Mouse (Mus musculus) cortical plate, adult 2 months (tissue): Measurements from ENCODE around the gene Rasal3.

ENCODE experiments used
- CTCF ChIP-seq: fragments of 200-500 bp; IDR thresholded peaks from 2 replicates; pipeline ENCODE4 v1.5.1; 2011; ENCODE audit warnings: mild to moderate bottlenecking, control low read depth, low read length; ENCODE audit not compliant: insufficient read depth; ENCODE audit errors: extremely low read depth
- POLR2A ChIP-seq: fragments of 200-500 bp; IDR thresholded peaks from 2 replicates; pipeline ENCODE4 v1.6.1; 2011; ENCODE audit warnings: mild to moderate bottlenecking, low read length, control low read depth; ENCODE audit not compliant: insufficient read depth; ENCODE audit errors: extremely low read depth

DNA sequence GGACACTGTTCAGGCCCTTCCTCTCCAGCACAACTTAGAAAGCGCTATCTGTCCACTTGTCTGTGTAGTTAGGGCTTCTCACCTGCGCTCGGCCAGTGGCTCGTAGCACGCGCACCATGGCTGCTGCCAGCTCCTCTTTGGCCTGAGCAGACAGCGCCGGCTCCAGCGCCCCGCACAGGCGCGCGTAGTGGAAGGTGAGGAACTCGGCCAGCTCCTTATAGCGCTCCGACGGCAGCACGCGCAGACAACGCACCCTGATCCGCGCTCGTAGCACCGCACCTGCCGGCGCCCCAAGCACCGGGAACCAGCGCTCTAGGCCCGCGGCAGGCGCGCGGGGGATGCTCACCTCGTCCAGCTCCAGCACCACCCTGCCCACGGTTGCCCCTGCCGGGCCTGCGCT is 7.1 kb downstream of the Rasal3 start:
- TF ChIP-seq CTCF (no peak), POLR2A (no peak)
